Mouse (Mus musculus): ENCODE data around the gene Tbp.

Gene Tbp

DNA sequence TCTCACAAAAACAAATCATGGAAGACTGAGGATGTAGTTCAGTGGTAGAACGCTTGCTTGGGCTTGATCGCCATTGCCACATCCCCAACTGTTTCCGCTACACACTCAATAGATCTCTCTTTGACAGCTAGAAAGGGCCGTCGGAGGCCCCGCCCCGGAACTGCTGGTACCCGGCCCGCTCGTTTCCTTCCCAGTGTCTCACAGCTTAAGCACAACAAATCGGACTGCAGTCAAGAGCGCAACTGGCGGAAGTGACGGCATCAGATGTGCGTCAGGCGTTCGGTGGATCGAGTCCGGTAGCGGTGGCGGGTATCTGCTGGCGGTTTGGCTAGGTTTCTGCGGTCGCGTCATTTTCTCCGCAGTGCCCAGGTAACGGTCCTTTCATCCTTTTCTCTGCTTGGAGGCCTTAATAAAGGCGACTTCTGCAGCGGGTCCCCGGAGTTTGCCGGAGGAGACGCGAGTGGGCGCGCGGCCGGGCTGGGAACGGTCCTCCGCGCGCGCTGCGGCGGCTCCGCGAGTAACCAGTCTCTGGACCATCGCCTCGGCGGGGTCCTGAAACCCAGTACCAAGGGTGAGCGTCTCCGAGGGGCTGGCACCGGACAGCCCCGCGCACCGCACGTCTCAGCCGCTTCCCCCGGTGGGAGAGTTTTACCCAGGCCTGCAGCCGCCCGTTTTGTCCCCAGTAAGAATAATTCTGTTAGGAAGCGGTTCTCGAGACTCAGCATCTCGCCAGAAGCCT, at the start of gene Tbp, which contains the start of gene Psmb1:
Gene Tbp (plus strand): TSS at position 233 of the 739 bp plus-strand sequence.
Gene Psmb1 (minus strand): TSS at position 96 of the 739 bp plus-strand sequence.
- DNase-seq (ENCODE audit: low spot score in 2 of 2), result peak; percentile 95 to 97

DNA sequence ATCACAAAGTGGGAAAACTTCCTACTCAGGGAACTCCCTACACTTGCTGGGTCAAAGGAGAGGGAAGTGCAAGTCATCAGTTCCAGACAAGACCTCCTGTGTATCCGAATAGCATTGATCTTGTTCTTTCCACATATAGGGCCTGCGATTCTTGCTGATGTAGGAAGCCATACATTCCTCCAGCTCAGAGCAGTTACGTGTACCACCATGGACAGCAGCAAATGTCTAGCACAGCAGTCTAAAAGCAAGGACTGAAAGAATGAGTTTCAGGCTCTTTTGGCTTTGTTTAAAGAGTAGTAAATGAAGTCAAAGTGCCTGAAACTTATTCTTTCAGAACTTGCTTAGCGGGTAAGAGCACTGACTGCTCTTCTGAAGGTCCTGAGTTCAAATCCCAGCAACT, 44.5 kb upstream of the Tbp start:
- no peak for DNase-seq (ENCODE audit: low spot score in 2 of 2)

DNA sequence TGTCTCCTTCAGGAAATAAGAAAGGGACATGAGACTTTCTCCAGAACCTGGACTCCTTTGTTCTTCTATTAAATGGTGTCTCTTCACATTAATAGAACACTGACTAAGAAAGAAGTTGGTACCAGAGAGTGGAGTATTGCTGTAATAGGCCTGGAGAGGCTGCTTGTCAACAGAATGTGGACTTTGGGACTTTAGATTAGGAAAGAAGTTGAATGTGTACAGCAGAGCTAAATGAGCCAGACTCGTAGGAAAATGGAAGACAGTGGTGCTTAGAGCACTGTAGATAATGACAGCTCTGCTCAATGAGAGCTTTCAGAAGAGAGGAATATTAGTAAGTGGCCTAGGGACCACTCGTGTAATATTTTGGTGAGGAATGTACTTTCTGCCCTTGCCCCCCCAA, 43.1 kb upstream of the Tbp start:
- DNase-seq (ENCODE audit: low spot score in 2 of 2), result no peak

DNA sequence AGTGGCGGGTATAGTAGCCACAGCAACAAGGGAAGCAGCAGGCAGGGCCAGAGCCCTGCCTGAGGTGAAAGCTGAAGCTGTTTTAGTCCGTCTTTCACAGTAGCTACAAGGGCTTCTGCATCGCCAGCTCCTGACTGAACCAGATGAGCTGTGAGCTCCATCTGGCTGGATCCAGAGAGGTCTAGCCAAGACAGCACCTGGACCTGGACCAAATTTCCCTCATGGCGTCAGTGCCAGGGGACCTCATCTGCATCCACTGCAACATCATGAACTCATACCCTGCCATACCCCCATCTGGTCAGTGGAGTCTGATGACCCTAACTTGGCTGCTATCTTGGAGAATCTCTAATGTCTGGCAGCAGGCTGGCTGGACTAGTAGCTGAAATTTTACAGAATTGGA, 39.9 kb upstream of the Tbp start:
- DNase-seq (ENCODE audit: low spot score in 2 of 2), result no peak

DNA sequence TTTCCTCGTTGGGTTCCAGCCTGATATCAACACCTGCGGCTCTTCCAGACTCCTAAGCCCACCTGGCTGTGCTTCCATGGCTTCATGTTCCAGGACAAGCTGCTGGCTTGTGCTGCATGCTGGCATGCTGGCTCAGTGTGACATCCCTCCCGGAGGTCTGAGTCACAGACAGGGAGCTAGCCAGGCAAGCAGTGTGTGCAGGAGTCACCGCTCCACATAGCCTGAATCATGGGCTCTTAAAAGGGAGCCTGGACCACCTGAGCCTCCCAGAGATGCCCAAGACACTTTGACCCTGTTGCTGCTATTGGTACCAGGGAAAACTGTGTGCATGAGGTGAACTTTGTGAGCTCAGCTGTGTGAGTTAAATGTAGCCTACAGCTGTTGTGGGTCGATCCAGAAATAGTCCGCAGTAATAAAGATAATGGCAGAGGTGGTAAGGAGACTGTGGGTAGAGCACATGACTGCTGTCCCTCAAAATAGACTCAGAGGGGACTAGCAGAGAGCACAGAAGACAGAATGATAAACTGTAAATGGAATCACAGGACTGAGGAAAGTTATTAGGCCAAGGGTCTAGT, 37.7 kb upstream of the Tbp start:
- no peak for DNase-seq (ENCODE audit: low spot score in 2 of 2)

DNA sequence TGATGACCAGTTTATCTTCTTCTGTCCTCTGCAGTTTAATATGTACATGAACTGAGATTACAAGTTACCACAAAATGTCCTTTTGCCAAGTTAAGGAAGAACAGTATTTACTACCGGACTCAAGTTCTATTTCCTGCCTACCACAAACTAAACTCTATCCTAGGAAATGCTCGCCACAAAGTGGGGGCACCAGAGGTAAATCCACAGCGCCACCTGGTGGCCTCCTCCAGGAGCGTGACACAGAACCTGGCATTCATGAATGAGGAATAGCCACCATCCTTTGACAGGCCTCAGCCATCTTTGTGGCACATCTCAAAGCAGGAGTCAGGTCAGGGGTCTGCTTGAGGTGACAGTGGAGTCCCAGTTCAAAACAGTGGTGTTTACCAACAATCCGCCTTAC, 32.0 kb upstream of the Tbp start:
- peak; percentile 58 to 86 for DNase-seq (ENCODE audit: low spot score in 2 of 2)

DNA sequence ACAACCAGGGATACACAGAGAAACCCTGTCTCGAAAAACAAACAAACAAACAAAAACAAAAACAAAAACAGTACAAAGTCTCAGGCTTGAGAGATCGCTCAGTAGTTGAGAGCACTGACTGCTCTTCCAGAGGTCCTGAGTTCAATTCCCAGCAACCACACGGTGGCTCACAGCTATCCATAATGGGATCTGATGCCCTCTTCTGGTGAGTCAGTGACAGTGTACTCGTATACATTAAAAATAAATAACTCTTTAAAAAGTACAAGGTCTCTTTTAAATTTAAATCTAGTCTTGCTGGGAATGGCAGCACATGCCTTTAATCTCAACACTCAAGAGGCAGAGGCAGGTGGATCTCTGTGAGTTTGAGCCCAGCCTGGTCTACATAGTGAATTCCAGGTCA, 27.0 kb upstream of the Tbp start:
- no peak for DNase-seq (ENCODE audit: low spot score in 2 of 2)

DNA sequence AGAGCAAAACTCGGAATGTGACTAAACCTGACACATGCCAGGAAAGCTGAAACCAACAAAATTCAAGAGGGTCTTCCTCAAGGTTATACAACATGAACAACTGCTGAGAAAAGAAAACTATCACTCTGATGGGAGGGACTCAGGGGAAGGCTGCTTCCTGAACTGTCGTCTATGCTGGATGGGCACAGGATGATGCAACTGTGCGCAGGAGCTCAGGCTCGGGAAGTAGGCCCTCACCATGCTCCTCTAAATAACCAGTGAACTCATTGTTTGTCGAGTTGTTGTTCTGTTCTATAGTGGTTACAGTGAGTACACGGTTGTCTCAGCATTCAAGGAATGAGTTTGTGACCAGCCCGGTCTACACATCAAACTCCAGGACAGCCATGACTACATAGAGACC, 9.1 kb upstream of the Tbp start:
- no peak for DNase-seq (ENCODE audit: low spot score in 2 of 2)

DNA sequence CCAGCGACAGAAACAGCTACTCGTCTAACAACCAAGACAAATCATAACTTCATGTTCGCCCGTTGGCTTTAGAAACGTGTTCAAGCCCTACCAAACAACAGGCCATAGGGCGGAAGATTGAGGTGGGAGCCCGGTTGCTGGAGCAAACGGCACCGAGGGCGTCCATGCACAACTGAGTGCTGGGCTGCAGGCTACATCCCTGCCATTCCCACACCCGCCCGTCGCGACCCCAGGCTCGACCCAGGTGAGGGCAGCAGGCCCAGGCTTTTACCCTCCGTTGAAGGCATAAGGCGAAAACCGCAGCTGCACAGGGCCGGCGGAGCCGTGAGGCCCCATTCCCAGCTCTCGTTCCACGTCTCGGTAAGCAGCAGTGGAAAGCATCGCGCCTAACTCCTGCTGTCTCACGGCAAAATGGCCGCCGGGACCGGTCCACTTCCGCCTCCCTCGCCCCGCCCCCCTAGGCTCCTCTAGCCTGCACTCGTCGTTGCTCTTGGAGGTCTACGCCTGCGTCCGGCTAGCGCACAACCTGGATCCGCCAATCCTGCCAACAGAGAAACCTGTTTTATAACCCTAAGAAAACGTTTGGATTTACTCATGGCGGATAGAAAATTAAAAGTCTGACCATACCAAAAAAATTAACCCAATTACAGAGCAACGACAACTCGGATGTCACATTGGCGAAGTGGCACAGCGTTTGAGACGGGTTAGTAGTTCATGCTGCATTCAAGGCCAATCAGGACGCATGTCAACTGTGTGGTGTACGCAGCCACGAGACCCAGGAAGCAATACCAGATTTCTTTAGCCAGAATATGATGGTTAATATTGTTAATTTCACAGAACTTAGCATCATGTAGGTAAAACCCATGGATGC, 1.6 kb upstream of the Tbp start:
- DNase-seq (ENCODE audit: low spot score in 2 of 2), result peak; percentile 94 to 97

DNA sequence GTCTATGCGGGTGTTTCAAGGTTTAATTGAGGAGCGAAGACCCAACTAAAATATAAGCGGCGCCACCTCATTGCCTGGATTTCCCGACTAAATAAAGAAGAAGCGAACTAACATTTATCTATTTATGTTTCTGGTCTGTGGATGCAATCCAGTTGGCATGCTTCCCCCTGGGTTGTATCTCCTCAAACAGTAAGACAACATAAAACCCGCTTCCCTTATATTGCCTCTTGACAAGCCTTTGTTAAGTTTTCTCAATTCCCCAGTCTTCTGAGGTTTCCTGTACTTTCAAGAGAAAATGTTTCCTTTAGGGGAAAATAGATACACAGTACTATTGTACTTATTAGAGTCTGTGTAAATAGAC, 955 bp upstream of the Tbp start:
- DNase-seq (ENCODE audit: low spot score in 2 of 2), result no peak

DNA sequence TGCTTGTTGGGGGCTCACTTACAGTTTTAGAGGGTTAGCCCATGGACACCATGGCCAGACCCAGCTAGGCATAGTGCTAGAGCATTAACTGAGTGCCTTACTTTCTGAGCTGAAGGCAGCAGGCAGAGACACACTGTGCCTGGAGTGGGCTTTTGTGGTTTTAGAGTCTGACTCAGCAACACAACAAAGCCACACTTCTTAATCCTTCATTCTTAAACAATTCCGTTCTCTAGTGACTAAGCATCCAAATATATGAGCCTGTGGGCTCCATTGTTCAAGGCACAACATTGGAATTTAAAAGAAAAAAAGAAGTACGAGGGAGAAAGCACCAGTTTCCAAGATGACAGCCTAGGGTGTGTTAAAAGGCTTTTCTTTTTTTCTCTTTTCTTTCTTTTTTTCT, 11.0 kb downstream of the Tbp start:
- no peak for DNase-seq (ENCODE audit: low spot score in 2 of 2)

DNA sequence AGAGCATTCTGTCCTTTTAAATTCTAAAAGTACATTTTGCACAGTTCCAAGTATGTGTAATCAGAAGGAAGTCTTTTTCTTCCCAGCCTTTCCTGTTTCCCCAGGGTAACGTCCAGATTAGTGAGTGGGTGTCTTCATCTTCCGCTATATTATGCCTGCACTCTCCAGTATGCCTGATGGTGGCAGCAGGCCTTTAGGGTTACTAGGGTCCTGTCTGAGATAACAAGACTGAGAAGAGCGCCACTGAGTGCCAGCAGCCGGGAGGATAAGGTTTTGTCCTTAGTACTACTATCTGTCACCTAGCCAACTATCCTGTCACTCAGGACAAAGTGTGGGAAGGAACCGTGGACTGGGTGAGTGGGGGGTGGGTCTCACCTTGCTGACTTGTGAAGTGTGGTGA, 18.1 kb downstream of the Tbp start:
- no peak for DNase-seq (ENCODE audit: low spot score in 2 of 2)

DNA sequence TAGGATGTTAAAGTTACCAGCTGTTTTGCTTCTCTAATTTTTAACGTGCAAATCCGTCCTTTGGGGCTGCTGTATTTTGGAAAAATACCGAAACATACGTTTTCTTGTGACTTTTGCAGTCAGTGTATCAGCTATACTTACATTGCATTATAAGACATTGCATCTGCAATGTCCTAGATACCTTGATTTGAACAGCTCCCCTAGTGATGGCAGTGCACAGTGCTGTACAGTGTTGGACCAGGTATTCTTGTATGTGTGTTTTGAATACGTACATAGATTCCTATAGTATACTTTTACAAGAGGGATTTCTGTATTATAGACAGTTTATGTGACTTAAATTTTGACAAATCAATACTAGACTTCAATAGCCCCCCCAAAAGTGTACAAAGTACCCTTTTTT, 18.5 kb downstream of the Tbp start:
- DNase-seq (ENCODE audit: low spot score in 2 of 2), result no peak

DNA sequence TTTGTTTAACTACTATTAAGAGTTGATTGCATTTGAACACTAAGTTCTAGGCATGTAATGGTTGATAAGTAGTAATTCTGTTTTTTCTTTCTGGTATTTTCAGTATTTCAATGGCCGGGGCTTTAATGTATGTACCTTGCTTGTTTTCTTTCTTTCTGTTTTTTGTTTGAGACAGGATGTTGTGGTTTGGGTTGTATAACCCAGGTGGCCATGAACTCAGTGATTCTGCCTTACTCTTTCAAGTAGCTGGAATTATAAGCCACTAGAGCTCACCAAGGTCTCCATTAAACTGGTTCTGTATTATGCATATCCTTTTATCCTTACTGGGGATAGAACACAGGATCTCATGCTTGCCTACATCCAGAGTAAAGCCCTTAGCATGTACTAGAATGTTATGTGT, 19.1 kb downstream of the Tbp start:
- DNase-seq (ENCODE audit: low spot score in 2 of 2), result no peak

DNA sequence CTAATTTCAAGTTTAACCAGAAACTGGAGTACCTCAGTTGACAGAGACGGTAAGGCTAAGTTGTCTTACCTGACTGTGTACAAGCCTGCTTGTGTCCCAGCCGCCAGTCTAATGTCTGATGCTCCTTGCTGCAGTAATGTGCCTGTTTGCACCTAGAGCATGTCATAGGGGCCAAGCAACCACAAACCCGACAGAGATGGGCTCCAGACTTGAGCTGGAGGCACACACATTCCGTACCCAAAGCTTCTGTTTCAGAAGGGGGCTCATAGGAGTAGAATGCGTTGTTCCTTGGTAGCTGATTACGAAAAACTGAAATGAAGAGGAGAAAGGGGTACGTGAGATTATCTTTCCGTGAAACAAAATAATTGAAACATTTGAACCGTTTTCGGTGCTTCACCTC, 26.6 kb downstream of the Tbp start:
- no peak for DNase-seq (ENCODE audit: low spot score in 2 of 2)

DNA sequence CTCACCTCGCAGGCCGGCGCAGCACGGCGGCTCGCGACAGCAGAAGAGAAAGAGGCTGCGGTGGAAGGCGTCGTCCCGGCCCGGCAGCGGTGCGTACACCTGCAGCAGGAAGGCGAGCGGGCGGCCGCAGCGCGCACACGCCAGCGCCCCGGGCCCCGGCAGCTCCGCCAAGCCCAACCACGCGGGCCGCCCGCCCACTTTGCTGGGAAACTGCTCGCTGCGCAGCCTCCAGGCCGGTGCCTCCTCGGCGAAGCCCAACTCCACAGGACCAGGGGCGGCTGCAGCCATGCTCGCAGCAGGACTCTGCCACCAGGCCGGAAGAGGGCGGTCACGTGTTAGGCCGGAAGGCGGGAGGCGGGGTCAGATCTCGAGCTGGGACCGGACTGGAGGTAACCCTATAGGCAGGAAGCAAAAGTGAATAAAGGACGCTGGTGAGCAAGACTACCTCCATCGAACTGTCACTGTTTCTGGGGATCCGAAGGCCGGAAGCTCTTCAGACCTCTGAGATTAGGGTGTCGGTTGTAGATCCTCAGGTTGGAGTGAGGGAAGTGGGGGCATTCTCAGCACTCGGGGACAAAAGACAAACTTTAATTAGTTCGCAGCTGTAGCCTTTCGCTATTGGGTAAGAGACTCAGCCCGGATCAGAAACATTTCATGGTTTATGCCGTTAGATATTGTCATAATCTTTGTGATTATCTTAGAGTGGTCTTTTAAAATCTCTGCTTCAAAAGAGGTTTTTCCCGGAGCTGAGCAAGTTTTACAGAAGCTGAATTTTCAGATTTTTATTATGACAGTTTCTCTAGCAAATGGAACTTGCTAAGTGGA, 27.5 kb downstream of the Tbp start, which contains the start of gene Pdcd2:
Gene Pdcd2 (minus strand): TSS at position 316 of the 825 bp plus-strand sequence.
- peak; percentile 94 to 97 for DNase-seq (ENCODE audit: low spot score in 2 of 2)

DNA sequence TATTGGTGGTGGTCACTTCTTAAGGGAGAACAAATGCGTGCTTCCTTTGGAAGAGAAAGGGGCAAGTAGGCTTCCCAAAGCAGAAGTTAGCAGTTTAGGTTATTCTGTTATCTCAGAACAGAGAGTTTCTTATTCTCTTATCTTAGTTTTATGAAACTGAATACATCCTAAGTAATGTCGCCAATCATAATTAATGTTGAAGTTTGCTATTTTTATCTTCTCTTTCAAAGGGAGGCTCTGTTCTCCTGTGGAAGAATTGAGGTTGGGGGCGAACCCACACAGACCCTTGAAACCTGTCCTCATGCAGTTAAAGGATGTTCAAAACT, 28.1 kb downstream of the Tbp start:
- DNase-seq (ENCODE audit: low spot score in 2 of 2), result no peak

DNA sequence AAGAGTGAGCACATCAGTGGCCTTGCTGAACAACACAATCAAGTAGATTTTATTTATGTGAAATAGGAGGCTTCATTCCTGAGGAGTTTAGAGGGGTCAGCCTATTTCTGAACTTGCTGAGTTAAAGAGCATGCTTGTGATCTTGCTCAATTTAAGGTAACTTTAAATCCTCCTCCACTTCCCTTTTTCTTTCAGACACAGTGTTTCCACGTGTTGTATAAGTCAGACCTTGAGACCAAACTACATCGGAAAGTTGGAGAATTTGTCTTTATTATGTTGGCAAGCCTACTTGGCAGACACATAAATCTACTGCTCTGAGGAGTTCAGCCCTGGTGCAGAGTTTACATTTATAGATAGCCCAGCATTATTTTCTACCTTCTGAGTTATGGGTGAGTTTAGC, 29.2 kb downstream of the Tbp start:
- DNase-seq (ENCODE audit: low spot score in 2 of 2), result no peak

DNA sequence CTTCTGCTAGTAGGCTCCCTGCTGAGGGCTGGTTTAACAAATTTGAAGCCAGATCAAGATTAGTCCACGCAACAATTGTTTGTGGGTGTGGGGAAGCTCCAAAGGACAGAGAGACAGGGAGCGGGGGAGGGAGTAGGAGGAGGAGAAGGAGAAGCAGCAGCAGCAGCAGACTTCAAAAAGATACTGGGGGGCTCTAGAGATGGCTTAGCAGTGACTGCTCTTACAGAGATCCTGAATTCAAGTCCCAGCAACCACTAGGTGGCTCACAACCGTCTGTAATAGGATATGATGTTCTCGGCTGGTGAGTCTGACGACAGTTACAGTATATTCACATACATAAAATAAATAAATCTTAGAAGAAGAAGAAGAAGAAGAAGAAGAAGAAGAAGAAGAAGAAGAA, 30.5 kb downstream of the Tbp start:
- peak in 1 of 2 experiments; percentile 34 for DNase-seq (ENCODE audit: low spot score in 2 of 2)

DNA sequence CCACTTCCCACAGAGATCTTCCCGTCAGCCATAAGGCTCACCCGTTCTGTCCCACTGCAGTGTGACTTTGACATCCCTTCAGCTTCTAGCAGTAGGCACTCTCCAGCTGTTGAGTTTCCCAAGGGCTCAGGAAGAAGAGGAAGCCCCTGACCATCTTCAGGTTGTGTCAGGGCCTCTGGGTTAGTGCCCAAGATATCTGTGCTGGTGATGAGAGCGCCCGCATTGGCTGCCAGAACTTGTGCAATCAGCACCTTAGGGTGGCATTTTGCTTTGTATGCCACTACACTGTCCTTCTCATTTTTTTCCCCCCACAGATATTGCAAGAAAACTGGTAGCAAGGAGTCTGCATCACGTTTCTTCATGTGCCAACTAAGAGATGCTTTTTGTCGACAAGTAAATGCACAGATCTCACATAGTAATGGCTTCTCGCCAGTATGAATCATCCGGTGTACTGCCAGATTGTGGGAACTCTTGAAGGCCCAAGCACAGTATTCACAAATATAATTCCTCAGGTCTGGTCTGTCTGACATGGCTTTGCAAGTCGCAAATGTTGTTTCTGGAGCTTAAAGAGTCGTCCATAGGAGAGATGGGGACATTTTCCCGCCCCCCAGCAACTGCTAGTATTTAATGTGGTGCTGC, 35.6 kb downstream of the Tbp start:
- DNase-seq (ENCODE audit: low spot score in 2 of 2), result no peak

DNA sequence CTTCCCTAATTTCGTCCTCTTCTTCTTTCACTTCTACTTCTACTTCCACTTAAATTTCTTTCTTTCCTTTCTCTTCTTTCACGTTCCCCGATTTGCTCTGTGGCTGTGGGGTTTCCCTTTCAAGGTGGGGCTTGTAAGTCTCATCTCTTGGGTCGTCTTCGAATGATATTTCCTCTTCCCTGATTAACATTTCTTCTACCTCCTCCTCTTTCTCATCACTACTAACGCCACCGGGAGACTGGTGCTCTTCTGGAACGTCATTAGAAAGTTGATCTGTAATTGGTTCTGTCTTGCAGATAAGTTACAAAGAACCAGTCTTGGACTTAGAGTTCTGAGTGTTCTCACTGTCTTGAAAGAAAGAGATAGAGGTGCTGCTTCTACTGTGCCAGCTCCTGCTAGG, 36.3 kb downstream of the Tbp start:
- no peak for DNase-seq (ENCODE audit: low spot score in 2 of 2)

Measured in spleen, postnatal 4 days (tissue).